Mouse (Mus musculus): ENCODE measurements around the gene Trim27.

DNA sequence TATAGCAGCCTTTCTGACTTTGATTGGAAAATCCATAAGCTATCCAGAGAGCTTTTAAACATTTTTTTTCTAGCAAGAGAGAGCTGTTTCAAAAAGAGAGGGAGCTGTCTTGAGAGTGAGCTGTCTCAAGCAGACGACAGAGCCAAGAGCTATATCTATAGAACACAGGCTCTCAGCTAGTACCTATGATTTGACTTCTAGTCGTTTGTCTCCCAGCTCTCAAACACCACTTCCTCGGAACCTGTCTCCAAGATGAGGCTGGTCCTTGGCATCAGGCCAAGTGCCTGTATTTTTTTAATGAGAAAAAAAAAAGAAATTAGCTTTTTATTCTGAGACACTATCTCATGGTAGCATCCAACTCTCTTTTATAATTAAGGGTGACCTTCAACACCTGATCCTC lies 46.8 kb downstream of the Trim27 start:
- TF ChIP-seq CTCF (IDR thresholded peaks at IDR 0.05; ENCODE audit: low read depth): no peak
- no peak for TF ChIP-seq EP300 (IDR thresholded peaks at IDR 0.05; ENCODE audit: low read depth)
